Mouse (Mus musculus) myocyte (in vitro differentiated cells): ENCODE measurements around the gene Myh9.

Experiments used
- MAX ChIP-seq: IDR thresholded peaks from one replicate; pipeline ENCODE4 v1.6.1; 2011; ENCODE audit warnings: low read depth, mild to moderate bottlenecking, control low read depth
- MYOD1 ChIP-seq, 3 experiments: IDR thresholded peaks; one replicate each; pipeline ENCODE4 v1.6.1; 2011; ENCODE audit warnings: control low read depth in 2 of 3, low read depth in 2 of 3, mild to moderate bottlenecking in 2 of 3, moderate library complexity in 1 of 3; ENCODE audit not compliant: insufficient read length in 2 of 3, control insufficient read depth in 1 of 3
- POLR2A ChIP-seq: IDR thresholded peaks from one replicate; pipeline ENCODE4 v1.6.1; 2011; ENCODE audit warnings: low read depth, mild to moderate bottlenecking, control low read depth, moderate library complexity; ENCODE audit not compliant: insufficient read length
- POLR2AphosphoS2 ChIP-seq: IDR thresholded peaks from one replicate; pipeline ENCODE4 v1.6.1; 2011; ENCODE audit warnings: low read depth, control low read depth; ENCODE audit not compliant: insufficient read length
- TCF3 ChIP-seq: IDR thresholded peaks from one replicate; pipeline ENCODE4 v1.6.1; 2011; ENCODE audit warnings: low read depth, control low read depth; ENCODE audit not compliant: insufficient read length

DNA sequence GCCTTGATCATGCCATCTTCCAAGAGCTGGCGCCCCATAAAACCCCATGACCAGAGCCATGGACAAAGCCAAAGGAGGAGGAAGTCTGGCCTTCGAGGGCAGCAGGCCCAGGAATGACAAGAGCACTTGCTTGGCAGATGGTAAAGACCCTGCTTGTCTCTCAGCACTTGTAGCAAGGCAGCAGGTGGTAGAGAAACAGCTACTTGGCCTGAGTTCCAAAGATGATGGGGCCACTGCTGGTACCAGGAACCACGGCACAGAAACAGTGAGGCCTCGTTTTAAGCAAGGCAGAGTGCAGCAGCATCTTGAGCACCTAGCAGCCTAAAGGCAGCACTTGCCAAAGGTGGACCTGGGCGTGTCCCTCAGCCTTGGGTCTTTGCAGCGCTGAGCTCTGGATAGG, 53.6 kb downstream of the Myh9 start:
- TF ChIP-seq MAX, result no peak
- TF ChIP-seq POLR2A, result peak; percentile 46
- TF ChIP-seq MYOD1 (IDR thresholded peaks at IDR 0.05; ENCODE audit: control insufficient read depth in 1 of 3, insufficient read length in 2 of 3, low read depth in 2 of 3), result peak; percentile 67 to 96 (median 96)
- no peak for TF ChIP-seq POLR2AphosphoS2
- peak; percentile 67 for TF ChIP-seq TCF3
